Mouse (Mus musculus) small intestine, adult 2 months (tissue): Measurements from ENCODE around the gene T. TPM values are rescaled to one million over a fixed set of nuclear protein-coding genes. Genes with fewer than 3 reads are reported as not detected.

ENCODE experiments used
- H3K27ac ChIP-seq: fragments of 200-500 bp; 2 replicates; pipeline ENCODE4 v1.5.1; 2012; ENCODE audit warnings: low read depth, low read length, control low read depth, inconsistent platforms; ENCODE audit not compliant: insufficient read depth
- H3K27me3 ChIP-seq: fragments of 200-500 bp; 2 replicates; pipeline ENCODE4 v1.6.1; 2012; ENCODE audit warnings: mild to moderate bottlenecking, moderate library complexity, low read length, inconsistent platforms; ENCODE audit not compliant: control insufficient read depth, insufficient read depth
- H3K36me3 ChIP-seq: fragments of 200-500 bp; 2 replicates; pipeline ENCODE4 v1.6.1; 2012; ENCODE audit warnings: mild to moderate bottlenecking, low read length, control low read depth, inconsistent platforms; ENCODE audit not compliant: control insufficient read depth, insufficient read depth
- H3K4me1 ChIP-seq: fragments of 200-500 bp; 2 replicates; pipeline ENCODE4 v1.6.1; 2012; ENCODE audit warnings: low read length, inconsistent platforms, mixed read lengths; ENCODE audit not compliant: control insufficient read depth, insufficient read depth, insufficient read length
- H3K4me3 ChIP-seq: fragments of 200-500 bp; 2 replicates; pipeline ENCODE4 v1.5.1; 2012; ENCODE audit warnings: low read depth, mild to moderate bottlenecking, control low read depth, inconsistent platforms, low read length, moderate library complexity
- CTCF ChIP-seq: fragments of 200-500 bp; IDR thresholded peaks from 2 replicates; pipeline ENCODE4 v1.5.1; 2012; ENCODE audit warnings: low read depth, mild to moderate bottlenecking, control low read depth, inconsistent platforms, low read length, moderate library complexity, mixed read lengths; ENCODE audit not compliant: insufficient replicate concordance, insufficient read length; ENCODE audit errors: extremely low read depth
- POLR2A ChIP-seq: fragments of 200-500 bp; IDR thresholded peaks from 2 replicates; pipeline ENCODE4 v1.6.1; 2012; ENCODE audit warnings: low read depth, mild to moderate bottlenecking, control low read depth, inconsistent platforms, low read length, moderate library complexity
- WGBS: fragments of 180-500 bp; shearing (Covaris S2); methylation state at CpG from one replicate; pipeline ENCODE4 v1.1.7; 2018; 5-methylcytosine and 5-hydroxymethylcytosine counted together
- polyA plus RNA-seq: library from polyadenylated mRNA; depleted of rRNA; stranded (reverse); fragments of >200 nt; gene quantifications from 2 replicates; pipeline ENCODE4 v1.2.3, GENCODE M21; 2012

T gene
- polyA plus RNA-seq, 1 experiment, result not detected

DNA sequence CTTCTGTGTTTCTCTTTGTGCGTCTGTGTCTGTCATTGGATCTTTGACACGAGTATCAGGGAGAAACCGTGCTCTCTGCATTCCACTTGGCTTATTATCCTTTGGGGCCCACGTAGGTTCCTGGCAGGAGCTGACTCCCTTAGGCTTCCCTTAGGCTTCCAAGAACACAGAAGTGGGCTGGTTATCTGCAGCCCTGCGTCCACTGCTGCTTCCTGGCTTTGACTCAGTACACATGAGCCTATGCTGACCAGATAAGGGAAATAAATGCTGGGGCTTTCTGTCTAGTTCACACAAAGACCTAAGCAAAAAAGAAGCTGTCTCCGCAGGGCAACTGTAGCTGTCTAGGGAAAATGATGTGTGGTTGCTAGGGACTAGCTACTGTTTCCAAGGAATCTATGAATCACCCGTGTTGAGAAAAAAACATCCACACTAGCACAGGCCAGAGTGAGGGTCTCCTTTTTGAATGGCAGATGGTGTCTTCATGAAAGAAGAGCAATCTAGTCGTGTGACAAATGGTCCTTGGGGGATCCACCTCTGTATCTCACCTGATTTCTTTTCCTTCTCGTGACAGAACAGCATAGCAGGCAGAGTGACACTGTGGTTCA lies 22.7 kb downstream of the T start:
- H3K4me3 ChIP-seq, result no peak overlapping the region
- TF ChIP-seq CTCF (no peak), POLR2A (no peak)
- 39% methylated on average over 9 of the region's 9 CpGs for WGBS

GRCm38 (mm10) chr17:8461568-8461967 lies 27.3 kb downstream of the T start:
- Histone ChIP-seq H3K4me1 (no peaks in the 10 kb centered on the region), H3K27me3 (no peaks in the 10 kb centered on the region), H3K36me3 (no peaks in the 10 kb centered on the region), H3K4me3 (no peak overlapping the region), H3K27ac (no peak overlapping the region)
- 7% methylated on average over 4 of the region's 4 CpGs for WGBS
- TF ChIP-seq CTCF (peak; percentile 78; the same call in 1 of the 2 replicates), POLR2A (no peak)

More for the DNA sequence above, 22.7 kb downstream of the T start:
- H3K27ac ChIP-seq, result no peak overlapping the region
- H3K4me1 ChIP-seq, result no peaks in the 10 kb centered on the region
- H3K36me3 ChIP-seq, result no peaks in the 10 kb centered on the region
- no peaks in the 10 kb centered on the region for H3K27me3 ChIP-seq

- Histone ChIP-seq H3K4me1 (no peaks in the 10 kb centered on the region), H3K27ac (no peak overlapping the region), H3K4me3 (no peak overlapping the region), H3K36me3 (no peaks in the 10 kb centered on the region), H3K27me3 (no peaks in the 10 kb centered on the region)
- TF ChIP-seq POLR2A (no peak), CTCF (peak; percentile 82; the same call in 1 of the 2 replicates)
- 23% methylated on average over 9 of the region's 9 CpGs for WGBS
Measured at GRCm38 (mm10) chr17:8463482-8464128, 29.4 kb downstream of the T start.

GRCm38 (mm10) chr17:8467771-8468170 lies 33.5 kb downstream of the T start:
- 75% methylated on average over 3 of the region's 3 CpGs for WGBS
- Histone ChIP-seq H3K4me1 (no peaks in the 10 kb centered on the region), H3K36me3 (no peaks in the 10 kb centered on the region), H3K27me3 (0 out of 2 replicates have a peak, but pooled peaks cover 4% of the 10 kb centered on the region), H3K27ac (no peak overlapping the region), H3K4me3 (no peak overlapping the region)
- TF ChIP-seq POLR2A, result no peak
- TF ChIP-seq CTCF, result no peak

DNA sequence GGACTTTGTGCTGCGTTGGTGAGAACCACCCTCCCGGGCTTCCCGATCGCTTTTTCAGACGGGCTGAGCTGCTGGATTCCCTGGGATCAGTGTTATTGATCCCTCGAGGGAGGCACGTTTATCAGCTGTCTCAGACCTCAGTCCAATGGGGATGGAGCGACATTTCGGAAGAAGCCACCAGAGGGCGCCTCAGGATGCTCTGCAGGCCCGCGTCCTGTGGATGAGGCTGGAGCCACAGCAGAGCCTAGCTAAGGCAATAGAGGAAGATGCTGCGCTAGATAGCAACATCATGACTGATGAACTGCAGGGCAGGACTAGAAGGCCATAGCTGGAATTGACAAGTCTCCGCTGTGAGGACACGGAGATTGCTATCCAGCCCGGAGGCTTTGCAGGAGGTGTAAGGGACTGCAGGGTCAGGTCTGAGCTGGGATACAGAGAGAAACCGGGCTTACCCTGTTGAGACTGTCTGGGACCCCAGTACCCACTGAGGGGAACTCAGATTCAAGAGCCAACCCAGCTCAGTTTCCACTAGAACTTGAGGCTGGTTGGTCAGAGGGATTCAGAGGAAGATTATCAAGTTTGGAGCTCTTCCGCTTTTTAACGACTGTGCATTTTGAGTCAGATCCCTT lies 34.6 kb downstream of the T start:
- Histone ChIP-seq H3K36me3 (no peaks in the 10 kb centered on the region), H3K27ac (no peak overlapping the region), H3K4me1 (no peaks in the 10 kb centered on the region), H3K4me3 (no peak overlapping the region), H3K27me3 (0 out of 2 replicates have a peak, but pooled peaks cover 4% of the 10 kb centered on the region)
- TF ChIP-seq POLR2A (no peak), CTCF (peak; percentile 85)
- WGBS, result 16% methylated on average over 19 of the region's 19 CpGs

DNA sequence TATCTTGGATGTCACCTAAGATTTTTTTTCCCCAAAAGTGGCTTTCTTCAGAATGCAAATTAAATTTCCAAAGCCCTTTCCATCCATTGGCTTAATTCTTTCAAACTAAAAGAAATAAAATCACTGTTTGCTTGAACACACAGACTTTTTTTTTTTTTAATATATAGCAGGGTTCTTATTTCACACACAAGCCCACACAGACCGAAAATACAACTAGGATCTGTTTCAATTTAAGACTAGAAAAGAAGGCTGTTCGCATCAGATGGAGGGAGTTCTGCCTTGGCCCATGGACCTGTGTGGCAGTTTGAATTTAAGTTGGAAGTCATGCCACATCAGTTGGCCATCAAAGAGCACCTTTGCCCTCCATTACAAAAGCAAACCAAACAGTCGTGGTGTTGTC lies 44.3 kb downstream of the T start:
- Histone ChIP-seq H3K36me3 (no peaks in the 10 kb centered on the region), H3K4me3 (no peak overlapping the region), H3K27me3 (no peaks in the 10 kb centered on the region), H3K4me1 (no peaks in the 10 kb centered on the region), H3K27ac (no peak overlapping the region)
- 71% methylated on average over 3 of the region's 3 CpGs for WGBS
- TF ChIP-seq POLR2A (no peak), CTCF (no peak)

- Histone ChIP-seq H3K4me3 (no peak overlapping the region), H3K4me1 (no peaks in the 10 kb centered on the region), H3K27me3 (no peaks in the 10 kb centered on the region), H3K27ac (no peak overlapping the region), H3K36me3 (no peaks in the 10 kb centered on the region)
- TF ChIP-seq CTCF (no peak), POLR2A (no peak)
- 72% methylated on average over 9 of the region's 9 CpGs for WGBS
Measured at GRCm38 (mm10) chr17:8479493-8480128, 45.4 kb downstream of the T start.
